Mouse (Mus musculus) R1 (cell line): Measurements from ENCODE around the gene Aldh2.

ENCODE experiments used
- DNase-seq: peaks from one replicate; pipeline ENCODE4 v3.0.0-alpha.2; 2018; ENCODE audit warnings: low read depth, low spot score

Gene Aldh2

DNA sequence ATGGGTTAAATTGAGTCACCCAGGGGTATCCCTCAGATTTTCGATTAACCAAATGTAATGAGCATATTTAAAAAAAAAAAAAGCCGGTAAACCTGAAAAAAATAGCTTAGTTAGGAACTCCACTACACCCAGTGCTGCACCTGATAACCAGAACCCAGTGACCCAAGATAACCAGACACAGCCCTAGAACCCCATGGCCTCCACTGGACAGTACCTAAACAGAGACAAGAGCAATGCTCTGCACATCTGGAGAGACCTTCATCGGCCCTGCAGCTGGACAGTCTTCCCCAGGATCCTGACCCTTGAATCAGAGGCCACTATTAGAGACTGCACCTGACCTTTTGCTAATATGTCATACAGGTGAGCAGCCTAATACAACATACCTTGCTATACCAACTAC lies 46.5 kb downstream of the Aldh2 start:
- no peak for DNase-seq

DNA sequence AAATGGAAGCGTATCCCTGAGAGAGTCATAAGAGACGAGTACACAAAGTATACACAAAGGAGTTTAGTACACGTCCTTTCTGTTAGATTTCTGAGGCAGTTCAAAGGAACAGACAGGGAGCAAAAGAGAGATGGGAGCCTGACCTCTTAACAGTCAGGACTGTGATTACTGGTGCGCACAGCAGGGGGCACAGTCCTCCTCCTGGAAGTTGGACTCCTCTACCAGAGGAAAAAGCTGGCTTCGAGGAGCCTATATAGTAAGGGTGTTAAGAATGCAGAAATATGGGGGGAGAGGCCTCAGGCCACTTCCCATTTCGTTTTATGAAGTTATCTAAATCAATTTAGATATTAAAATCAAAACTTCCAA lies 47.1 kb downstream of the Aldh2 start:
- DNase-seq, result peak; percentile 76

DNA sequence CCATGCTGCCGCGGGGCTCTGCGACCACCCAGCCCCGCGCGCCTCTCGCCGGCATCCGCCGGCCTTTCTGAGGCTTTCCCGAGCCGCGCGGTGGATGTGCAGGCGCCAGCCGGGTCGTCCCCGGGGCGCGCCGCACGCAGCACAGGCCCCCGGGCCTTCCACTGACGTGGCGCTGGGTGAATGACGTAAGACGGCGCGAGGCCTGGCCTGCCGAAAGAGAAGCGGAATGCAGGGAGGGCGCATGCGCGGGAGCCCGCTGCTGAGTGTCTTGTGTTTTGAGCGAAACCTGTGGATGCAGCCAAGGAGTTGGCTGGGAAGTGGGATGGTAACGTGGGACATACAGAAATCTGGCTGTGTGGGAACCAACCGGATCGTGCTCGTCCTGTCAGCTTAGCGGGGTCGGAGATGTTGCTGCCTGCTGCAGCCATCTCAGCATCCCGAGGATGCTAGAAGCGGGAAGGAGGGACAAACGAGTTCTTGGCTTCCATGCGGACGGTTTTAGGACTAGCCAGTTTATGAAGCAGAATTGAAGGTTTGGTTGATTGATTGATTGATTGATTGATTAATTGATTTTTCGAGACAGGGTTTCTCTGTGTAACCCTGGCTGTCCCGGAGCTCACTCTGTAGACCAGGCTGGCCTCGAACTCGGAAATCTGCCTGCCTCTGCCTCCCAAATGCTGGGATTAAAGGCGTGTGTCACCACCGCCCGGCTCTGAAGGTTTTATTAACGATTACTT lies 47.7 kb downstream of the Aldh2 start, which contains the start of gene Mapkapk5:
Mapkapk5 (minus strand) TSS at position 113 of the 737 bp plus-strand sequence.
- peak; percentile 97 for DNase-seq

DNA sequence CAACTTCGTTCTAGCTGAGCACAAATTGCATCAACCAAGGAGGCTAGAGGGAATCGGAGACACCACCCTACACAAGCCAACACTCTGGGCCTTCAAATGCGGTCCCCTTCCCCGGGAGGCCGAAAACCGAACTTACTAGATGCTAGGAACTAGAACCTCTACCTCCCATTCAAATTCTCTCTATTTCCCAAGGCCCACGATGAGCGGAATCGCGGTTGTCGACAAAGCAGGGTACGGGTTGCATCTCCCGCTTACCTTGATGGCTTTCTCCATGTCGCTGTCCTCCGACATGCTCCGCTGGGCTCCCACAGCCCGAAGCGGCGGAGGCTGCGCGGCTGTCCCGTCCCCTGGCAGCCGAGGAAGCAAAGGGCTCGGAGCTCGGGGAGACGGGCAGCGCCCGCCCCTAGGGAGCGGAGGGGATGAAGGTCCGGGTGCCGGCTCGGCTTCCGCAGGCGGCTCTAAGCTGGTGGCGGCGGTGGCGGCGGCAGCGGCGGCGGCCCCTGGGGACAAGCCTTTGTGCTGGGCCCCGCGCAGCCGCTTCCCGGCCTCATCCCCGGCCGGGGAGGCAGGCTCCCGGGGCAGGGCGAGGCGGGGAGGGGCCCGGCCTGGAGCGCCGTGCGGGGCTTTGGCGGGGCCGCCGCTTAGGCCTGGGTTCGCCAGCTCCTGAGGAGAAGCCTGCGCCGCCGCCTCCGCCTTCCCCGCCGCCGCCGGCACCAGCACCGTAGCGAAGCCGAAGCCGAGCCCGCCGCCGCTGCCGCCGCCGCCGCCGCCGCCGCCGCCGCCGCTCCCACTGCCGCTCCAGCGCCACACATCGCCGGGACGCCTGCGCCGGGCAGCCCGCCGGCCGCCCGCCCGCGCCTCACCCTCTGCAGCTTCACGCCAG lies 48.5 kb downstream of the Aldh2 start, which contains the start of the genes Adam1a and Gm42878:
Adam1a (minus strand) TSS at position 573 of the 883 bp plus-strand sequence.
Gm42878 (minus strand) TSS at position 573 of the 883 bp plus-strand sequence.
- peak; percentile 39 for DNase-seq

DNA sequence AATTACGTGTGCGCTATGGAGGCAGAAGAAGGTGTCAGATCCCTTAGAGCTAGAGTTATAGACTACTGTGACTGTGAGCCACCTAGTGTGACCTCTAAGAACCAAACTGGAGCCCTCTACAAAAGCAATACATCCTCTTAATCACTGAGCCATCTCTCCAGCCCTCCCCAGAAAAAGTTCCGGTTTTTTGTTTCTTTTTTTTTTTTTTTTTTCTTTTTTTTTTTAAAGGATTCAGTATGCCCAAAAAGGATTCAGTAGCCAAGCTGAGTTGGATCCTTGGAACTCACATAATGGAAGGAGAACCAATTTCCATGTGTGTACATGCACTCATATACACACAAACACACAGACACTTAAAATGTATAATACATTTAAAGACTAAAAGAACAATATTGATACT lies 50.3 kb downstream of the Aldh2 start:
- no peak for DNase-seq

DNA sequence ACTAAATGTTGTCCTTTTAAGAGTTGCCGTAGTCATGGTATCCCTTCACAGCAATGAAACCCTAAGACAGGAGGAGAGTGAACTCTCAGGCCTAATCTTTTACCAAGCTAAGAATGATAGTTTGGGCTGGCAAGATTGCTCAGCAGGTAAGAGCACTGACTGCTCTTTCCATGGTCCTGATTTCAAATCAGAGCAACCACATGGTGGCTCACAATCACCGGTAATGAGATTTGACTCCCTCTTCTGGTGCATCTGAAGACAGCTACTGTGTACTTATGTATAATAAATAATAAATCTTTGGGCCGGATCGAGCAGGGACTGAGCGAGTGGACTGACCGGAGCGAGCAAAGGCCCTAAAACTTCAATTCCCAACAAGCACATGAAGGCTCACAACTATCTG lies 52.4 kb downstream of the Aldh2 start:
- peak; percentile 73 for DNase-seq

DNA sequence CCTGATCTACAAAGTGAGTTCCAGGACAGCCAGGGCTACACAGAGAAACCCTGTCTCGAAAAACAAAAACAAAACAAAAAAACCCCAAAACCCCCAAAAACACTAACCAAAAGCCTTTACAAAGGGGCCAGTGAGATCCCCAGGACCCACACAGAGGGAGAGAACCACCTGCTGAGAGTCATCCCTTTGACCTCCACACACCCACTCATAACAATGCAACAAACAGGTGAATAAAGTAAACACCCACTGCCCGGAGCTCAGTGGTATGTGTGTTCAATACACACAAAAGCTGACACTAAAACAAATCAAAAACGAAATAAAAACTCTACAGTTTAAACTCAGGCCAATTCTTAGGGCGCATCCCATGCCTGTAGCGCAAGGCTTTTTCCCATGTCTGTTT lies 53.6 kb downstream of the Aldh2 start:
- peak; percentile 79 for DNase-seq

DNA sequence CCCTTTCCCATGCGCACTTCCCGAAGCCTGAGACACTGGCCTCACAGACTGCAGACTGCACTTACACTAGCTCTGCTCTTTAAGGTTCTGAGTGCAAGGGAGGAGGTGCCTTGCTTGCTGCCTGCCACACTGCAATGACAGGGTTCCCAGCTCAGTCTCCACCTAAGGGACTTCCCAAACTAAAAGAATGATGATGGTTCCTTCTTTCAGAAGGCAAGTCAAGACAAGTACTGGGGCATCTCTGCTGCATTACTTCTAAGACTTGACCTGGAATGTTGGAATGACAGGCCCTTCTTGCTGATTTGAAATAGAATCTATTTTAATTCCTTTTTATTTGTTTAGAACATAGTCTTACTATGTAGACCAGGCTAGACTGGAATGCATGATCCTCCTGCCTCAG lies 56.0 kb downstream of the Aldh2 start:
- DNase-seq, result no peak

DNA sequence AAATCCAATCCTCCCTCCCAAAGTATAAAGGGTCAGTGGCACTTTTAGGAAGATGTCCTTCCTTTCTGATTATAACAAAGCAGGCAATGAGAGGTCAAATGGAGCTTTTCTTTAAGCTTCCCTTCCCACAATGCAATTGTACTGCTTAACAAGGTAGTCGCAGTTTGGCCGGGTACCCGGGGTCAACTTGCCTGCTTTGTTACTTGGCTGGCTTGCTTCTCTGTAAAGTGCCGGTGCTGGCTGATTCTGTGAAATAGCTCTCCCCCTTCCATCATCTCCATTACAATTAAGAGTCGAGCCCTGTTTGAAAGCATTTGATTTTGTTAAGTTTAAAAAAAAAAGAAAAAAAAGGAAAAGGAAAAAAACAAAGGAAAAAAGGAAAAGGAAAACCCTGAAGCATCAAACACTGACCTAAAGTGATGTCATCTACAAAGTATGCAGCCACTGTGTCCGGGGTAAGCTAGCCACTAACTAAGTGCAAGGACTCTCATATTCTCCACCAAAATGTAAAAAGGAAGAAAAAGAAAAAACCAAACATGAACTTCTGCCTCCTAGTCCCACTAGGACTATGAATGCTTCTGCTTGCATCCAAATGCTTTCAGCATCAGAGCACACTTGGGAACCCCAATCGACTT lies 56.6 kb downstream of the Aldh2 start:
- DNase-seq, result peak; percentile 86

DNA sequence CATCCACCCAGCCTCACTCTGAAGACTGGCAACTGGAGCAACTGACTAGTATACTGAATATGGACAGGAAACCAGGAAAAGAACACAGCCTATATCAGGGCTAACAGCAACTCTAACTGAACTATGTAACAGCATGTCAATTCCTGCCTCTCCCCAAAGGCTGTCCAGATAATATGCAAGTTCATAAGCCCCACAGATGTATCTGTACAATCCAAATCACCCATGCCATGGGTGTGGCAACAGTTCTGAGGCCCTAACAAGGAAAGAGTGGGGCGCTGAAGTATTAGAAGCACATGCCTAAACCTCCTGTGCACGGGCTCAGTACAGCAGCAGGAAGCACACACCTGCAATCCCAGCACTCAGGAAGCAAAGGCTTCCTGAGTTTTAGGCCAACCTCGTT lies 58.5 kb downstream of the Aldh2 start:
- no peak for DNase-seq

DNA sequence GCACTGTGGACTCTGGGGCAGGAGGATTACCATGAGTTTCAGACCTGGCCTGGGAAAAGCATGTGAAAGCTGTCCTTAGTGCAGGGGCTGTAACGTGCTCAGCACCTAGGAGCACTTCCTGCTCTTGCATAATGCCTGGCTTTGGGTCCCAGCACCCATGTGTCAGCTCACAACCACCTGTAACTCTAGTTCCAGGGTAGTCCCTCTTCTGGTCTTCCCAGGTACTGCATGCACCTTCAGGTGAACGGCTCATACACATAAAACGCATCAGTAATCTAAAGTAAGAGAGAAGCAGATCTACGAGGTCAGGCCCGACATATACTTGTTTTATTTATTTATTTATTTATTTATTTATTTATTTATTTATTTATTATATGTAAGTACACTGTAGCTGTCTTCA lies 59.1 kb downstream of the Aldh2 start:
- DNase-seq, result peak; percentile 86

DNA sequence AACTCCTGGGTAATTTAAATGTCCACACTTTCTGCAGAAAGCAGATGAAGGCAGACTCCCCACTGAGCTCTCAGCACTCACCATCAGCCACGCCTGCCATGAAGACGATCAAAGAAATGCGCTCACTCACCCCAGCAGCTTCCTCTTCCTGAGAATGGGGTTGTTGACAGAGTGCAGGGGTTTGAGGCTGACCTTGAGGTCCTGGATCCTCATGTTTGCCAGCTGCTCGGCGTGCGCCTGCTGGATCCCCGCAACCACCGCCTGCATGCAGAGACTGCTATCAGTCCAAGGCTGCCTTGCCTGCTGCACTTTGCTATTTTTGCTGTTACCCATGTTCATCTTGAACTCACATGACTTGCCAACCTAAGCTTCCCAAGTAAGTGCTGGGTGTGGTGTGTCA lies 66.7 kb downstream of the Aldh2 start:
- peak; percentile 83 for DNase-seq

DNA sequence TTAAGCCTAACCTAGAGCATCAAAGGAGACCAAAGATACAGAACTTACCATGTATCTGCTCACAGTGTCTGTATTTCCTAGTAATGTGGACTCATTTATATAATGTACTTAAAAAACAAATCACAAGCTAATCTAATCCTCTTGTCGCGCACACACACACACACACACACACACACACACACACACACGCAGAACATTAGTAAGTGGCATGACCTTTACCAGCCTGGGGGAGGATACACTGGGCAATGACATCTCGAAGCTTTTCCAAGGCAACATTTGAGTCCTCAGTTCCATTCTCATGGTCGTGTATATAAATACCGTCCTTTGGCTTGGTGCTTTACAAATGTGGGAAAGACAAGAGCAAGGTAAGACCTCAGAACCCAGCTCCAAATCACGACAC lies 67.1 kb downstream of the Aldh2 start:
- DNase-seq, result no peak

DNA sequence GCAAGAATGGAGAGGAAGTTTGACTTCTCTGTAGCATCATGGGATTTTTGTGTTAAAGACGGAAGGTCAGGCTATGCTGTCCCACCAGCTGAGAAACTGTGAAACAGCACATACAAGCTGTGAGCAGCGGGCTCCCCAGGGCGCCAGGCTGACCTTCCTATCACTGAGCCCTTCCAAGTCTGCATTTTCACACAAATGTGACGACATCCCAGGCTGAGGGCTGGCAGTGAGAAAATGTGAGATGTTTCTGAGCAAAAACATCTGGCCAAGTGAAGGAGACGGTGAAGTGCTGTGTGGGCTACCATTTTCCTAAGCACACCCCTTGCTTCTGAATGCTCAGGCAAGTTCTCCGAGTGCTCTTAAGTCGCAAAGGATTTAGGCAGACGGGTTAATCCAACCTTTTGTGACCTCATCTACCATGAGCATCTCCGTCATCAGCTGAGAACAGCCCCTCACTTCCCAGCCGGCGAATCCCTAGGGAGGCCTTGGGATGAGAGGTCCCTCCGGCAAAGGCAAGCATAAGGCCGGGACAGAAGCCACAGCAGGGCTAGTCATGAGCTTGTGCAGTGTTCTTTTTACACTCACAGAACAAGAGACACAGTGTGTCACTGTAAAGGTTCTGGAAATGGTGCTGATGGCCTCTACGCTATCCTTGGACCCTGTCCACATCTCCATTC lies 67.7 kb downstream of the Aldh2 start:
- no peak for DNase-seq

DNA sequence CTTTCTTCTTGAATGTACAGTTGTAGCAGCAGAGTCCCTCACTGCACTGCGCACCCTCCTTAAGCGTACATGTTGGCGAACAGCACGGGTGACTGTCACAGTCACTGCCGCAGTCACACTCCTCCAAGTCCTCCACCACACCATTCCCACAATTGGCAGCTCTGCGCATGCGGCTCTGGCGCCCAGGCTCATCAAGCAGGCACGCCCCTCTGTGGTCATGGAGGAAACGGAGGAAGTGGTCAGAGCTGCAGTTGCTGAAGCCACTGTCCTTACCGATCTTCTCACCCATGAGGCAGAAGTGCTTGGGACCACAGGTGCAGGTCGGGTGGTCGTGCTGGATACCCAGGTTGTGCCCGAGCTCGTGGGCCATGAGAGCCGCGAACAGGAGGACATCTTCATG lies 73.9 kb downstream of the Aldh2 start:
- peak; percentile 48 for DNase-seq

DNA sequence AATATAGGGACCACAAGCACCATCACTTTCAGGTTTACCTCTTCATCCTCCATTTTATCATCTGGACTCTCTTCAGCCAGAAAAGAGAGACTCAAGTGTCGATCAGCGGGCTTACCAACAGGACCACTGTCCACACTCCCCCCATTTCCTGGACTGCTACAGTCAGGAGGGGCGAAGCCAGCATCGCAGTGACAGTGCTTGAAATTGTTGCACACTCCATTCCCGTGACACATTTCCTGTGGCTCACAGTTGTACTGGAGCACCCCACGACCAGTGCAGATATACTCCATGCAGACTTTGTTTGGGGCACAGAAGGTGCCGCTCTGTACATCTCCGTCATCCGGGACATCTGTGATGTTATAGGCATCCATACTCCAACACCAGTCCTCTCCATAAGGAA lies 74.6 kb downstream of the Aldh2 start:
- no peak for DNase-seq
